Mouse (Mus musculus): ENCODE results near the gene Tldc2.

DNA sequence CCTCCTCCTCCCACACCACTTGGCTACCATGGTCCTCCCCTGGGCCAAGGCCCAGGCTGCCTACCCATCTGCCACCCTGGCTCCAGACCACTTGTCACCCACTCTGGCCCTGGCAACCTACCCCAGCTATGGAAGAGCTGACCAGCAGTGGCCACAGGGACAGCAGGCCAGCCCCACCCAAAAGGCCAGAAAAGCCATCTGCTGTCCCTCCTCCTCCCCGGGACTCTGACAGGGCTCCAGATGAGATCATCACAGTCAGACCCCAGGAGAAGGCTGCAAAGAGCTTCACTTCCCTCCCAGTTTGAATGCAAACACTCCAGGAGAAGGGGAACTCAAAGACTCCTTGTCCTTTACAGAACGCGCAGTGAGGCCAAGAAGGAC, 17.5 kb upstream of the Tldc2 start:
- TF ChIP-seq POLR2AphosphoS2 (IDR thresholded peaks at IDR 0.05; ENCODE audit: insufficient read length, low read depth) (no peak), POLR2A (IDR thresholded peaks at IDR 0.05; ENCODE audit: insufficient read length, low read depth) (no peak), MYOG (IDR thresholded peaks at IDR 0.05; ENCODE audit: control insufficient read depth in 1 of 3, insufficient read depth in 1 of 3, insufficient read length in 2 of 3, low read depth in 2 of 3) (peak; percentile 72 to 97 (median 77)), TCF3 (IDR thresholded peaks at IDR 0.05; ENCODE audit: insufficient read length, low read depth) (peak; percentile 70), TCF12 (IDR thresholded peaks at IDR 0.05; ENCODE audit: insufficient read depth, poor library complexity, severe bottlenecking) (peak; percentile 47), MAX (IDR thresholded peaks at IDR 0.05; ENCODE audit: low read depth) (no peak), USF1 (IDR thresholded peaks at IDR 0.05; ENCODE audit: low read depth) (no peak), SRF (IDR thresholded peaks at IDR 0.05; ENCODE audit: control insufficient read depth, insufficient read length, low read depth) (no peak), MYOD1 (IDR thresholded peaks at IDR 0.05; ENCODE audit: control insufficient read depth in 1 of 3, insufficient read length in 2 of 3, low read depth in 2 of 3) (peak; percentile 77 to 93 (median 82))
